Mouse (Mus musculus): ENCODE data around the gene Gm5426.
"Not testable (repeated sequence)": the region's sequence is repeated elsewhere in the genome, so short reads cannot be mapped to it uniquely, and the experiment has no call there.

The Gm5426 gene

DNA sequence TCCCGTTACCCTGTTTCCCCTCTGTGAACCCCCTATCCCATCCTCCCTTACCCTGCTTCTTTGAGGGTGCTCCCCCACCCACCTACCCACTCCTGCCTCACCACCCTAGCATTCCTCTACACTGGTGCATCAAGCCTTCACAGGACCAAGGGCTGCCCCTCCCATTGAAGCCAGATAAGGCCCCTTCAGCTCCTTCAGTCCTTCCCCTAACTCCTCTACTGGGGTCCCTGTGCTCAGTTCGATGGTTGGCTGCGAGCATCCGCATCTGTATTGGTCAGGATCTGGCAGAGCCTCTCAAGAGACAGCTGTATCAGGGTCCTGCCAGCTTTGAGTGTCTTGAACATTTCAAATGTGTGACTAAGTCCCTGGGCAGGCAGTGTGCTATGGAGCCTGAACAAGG, 2.9 kb downstream of the Gm5426 start:
- DNase-seq, result not testable (repeated sequence)

DNA sequence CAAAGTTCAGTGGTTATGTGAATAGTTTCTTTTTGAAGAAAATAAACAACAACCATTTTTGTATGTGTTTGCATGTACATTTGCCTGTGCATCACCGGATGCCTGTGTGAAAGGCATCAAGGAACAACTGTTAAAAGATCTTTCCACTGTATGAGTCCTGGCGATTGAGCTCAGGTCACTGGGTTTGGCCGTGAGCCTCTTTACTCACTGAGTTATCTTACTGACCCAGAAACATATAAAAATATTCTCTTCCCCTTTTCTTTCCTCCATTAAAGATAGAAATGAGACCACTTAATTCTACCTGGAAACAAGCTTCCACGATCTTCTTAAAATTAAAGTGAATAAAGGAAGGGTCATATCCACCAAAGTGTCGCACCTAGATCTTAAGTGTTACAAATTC, 10.2 kb downstream of the Gm5426 start:
- no peak for DNase-seq

DNA sequence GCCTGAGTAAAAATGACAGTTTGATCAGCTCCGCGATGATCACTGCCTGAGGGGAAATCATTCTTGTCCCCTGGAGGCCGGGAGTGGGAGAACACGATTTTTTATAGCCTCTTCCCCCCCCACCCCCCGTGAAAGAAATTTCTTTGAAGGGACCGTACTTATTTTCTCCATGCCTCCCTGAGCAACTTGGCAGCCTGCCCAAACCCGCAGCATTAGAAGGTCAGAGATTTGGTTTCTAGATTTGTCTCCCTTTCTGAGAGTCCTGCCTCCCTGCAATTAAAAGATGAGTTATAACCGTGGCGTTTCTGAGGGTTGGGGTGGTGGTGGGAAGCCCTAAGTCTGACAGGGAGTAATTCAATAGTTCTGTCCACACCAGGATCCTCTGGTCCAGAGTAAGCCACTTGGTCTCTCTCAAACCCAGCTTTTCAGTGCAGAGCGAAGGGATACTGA, 11.9 kb downstream of the Gm5426 start:
- DNase-seq, result no peak

DNA sequence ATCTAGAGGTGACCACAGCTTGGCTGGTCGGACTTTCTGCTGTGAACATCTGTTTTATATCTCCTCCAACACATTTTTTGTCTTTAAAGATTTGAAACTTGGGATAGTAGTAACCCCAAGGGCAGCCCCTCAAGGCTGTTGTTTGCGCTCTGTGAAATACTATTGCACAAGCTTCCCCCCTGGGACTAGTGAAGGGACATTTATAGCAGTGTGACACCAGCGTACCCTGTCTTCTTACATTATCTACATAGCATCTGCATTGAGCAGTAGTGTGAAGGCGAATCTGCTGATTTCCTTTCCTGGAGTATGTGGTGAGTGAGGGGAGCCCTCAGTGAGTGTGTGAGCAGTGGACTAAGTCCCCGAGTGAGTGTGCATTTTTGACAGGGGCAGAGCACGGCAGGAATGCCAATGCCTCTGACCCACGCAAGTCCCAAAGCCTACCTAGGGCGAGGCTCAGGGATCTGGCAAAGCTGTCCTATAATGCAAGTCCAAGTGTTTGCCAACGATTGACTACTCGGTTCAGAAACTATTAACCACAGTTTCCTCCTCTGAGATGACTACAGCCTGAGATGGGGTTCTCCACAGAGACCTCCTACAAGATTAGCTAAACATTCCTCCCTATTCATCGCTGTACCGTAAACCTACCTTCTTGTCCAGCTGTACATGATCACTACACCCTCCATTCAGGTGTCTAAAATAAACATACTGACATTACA, 14.2 kb downstream of the Gm5426 start:
- DNase-seq, result no peak

DNA sequence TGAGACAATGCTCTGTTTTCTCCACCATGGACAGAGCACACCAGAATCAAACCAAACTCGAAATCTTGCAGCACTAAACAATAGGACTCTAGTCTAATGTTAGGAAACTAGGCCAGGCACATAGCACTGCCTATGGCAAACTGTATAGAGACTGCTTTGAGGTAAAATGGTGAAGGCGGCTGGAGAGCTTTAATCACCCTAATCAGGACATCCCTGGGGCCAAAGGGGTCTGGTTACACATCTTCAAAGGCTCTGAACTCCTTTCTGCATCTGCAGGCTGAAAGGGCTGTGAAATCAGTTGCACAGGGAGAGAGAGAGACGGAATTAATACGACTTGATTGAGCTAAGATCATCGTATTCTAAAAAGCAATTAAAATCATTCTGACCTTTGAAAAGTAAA, 16.9 kb downstream of the Gm5426 start:
- no peak for DNase-seq

DNA sequence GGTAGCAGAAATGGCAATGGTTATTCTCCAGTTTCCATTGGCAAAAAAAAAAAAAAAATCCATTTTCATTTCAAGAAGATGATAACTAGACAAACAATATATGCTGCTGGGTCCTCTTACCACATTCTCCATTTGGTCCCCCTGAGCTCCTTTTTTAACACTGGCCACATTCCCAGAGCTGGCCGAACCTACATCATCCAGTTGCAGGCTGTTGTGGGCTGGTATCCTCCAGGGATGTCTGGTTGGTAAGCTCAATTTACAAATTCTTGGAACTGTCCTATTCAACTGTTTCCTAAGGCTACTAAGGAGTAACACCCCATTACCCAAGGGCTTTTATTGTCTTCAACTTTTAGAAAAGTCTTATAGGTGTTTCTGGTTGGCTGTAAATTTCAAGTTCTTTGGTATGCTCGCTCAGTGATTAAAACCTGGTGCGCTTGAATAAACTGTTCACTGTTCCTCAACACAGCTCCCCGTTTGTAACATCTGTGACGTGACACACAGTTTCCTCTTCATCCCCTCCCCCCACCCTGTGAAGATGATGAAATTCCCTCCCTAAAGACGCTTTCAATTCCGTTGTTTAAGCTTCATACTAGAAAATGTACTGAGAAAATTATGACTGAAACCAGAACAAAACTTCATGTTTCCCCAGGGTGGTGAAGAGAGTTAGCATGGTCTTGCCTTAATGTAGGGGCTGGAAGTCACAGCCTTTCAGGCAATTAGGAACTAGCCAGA, 26.7 kb downstream of the Gm5426 start:
- no peak for DNase-seq

DNA sequence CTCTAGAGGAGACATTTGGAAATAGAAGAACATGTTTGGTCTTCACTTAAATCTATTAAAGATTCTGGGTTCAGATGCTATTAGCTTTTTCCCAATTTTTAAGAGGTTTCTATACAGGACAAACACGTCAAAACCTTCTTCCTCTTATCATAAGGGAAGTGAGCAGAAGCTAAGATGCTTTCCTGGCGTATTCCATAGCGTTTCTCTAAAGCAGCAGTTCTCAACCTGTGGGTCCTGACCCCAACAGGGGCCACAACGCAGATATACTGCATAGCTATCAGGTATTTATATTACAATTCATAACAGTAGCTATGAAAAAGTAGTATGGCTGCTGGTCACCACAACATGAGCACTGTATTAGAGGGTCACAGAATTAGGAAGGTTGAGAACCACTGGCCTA, 27.4 kb downstream of the Gm5426 start:
- no peak for DNase-seq

DNA sequence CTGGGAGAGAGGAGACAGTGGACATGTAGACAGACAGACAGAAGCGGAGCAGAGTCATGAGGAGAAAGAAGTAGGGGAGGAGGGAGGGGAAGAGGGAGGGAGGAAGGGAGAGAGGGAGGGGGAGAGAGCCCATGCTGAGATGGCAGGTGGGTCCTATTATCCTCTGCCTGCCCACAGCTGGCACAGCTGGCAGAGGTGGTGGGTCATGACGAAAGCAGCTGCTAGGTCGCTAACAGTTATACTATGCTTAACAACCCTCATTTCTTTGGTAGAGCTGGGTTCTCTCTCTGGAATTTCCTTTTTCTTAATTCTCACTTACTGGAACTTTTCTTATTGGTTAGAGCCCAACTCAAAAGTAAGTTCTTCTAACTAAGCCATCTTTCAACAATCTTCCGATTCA, 28.9 kb downstream of the Gm5426 start:
- no peak for DNase-seq

DNA sequence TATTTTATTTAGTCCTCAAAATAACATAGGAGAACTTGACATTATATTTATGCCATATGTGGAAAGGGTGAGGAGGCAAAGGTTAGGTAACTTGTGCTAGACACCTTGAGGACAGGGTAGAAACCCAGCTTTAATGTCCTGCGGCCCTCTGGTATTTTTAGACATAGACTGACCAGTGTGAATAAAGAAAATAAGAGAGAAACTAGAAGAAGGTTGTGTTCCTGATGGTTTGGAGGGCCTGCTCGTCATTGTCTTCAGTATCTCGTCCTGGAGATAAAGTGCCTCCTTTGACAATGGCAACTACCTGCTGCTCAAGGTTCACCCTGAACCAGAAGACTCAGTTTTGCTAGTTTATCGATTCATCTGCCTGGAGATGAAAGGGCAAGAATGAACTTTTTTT, 32.6 kb downstream of the Gm5426 start:
- no peak for DNase-seq

DNA sequence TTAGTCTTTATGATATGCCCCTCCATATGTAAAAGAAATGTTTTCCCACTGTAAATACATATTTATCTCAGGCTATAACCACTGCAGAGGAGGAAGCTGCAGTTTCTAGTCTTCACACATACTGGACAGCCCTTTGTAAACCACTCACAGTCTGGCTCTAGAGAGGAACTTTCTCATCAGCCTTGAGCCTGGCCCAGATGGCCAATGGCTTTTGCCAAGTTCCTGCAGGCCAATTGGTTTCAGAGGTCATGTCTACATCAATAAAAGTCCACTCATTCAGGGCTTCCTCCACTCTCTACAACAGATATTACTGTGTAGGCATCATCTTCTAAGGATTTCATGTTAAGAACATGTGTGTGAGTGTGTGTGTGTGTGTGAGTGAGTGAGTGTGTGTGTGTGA, 35.1 kb downstream of the Gm5426 start:
- DNase-seq, result peak; percentile 14

DNA sequence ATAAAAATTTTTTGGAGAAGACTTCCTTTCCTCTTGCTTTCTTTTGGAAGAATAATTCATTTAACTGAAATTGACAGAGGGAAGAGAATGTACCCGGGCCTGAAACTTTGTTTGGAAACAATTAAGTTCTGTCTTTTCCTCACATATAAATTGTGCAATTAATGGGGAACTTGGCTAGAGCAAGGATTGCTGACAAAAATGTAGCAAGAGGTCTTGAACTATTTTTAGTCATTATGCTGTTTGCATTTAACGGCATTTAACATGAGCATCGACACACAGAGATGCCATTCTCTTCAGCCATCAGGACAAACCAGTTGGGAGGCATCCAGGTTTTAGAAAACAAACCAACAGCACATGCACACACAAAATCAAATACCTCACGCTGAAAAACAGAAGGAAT, 36.6 kb downstream of the Gm5426 start:
- DNase-seq, result no peak

DNA sequence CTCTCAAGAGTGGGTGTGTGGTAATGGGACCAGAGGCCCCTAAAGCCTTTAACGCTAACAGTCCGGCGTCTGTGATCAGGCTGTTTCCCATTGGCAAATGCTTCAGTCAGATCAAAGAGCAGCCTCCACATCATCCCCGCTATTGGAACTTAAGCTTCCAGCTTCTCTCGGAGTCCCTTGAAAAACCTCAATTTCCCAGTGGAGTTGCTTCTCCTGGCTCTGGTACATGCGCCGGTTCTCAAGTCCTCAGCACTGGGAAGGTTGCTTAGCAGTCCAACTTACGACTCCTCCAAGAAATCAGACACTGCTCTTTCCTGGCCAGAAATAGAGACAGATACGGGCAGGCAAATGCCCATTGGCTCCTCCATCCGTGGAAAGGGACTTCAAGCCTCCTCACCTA, 37.4 kb downstream of the Gm5426 start:
- no peak for DNase-seq

DNA sequence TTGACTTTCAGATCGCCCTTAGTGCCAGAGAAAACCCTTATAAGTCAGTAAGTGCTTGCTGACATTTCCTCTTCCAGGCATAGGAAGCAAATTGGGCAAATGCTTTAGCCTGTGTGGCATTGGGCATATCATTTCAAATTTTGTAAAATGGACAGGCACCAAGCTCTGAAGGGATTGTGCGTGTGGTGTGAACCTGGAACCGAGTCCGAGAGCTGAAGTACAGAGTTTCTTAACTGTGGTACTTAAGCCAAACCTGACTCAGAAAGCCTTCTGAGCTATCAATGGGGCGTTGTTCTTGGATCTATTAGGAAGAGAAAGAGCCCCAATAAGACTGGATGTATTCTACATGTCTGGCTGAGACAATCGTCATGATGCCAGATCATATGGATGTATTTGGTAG, 40.5 kb downstream of the Gm5426 start:
- DNase-seq, result no peak

DNA sequence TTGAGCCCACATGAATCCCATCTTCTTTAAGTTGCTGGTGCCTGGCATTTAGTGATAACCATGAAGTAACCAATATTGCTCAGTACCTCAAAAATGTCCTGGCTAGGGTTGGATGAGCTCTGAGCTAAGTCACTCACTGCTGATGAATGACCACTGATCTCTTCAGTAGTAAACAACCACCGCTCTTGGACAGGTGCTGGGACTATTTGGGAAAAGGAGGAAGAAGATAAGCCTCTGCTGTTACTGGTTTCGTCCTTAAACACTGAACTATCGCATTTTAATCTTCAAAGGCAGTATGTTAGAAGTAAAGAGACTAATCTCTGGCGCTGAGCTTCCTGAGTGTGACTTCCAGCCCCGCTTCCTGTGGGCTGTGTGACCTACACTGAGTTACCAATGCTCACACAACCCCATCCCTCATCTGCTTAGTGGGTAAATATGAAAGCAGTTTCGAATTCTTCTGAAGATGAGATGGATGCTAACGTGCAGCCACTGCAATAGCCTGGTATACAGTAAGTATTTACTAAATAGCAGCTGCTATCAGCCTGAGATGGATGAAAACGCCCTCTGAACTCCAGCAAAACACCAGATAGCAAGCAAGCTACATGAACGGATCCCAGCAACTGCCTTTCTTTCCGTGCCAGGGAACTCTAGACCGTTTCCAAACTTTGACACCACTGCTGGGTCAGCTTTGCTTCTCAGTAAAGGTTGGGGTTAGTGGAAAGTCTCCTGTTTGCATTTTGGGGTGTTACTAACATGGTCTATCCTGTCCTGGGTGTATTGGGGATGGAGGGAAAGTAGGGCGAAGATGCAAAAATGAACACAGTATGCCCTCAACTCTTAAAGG, 44.4 kb downstream of the Gm5426 start:
- no peak for DNase-seq

DNA sequence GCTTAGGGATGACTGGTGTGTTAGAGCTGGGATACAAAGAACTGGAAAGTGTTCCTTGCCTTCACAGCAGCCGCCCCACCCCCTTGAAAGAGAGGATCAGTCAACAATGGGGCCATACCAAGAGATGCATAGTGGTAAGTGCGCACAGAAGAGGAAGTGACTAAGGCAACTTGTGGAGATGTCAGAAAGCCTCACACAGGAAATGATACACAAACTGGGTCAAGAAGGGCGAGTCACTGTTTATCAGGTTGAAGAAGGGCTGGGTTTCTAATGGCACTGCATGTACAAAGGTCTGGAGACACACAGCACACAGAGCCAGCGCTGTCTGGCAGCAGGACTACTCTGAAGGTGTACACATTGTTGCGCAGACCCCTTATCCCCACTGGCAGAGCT, 45.0 kb downstream of the Gm5426 start:
- no peak for DNase-seq

DNA sequence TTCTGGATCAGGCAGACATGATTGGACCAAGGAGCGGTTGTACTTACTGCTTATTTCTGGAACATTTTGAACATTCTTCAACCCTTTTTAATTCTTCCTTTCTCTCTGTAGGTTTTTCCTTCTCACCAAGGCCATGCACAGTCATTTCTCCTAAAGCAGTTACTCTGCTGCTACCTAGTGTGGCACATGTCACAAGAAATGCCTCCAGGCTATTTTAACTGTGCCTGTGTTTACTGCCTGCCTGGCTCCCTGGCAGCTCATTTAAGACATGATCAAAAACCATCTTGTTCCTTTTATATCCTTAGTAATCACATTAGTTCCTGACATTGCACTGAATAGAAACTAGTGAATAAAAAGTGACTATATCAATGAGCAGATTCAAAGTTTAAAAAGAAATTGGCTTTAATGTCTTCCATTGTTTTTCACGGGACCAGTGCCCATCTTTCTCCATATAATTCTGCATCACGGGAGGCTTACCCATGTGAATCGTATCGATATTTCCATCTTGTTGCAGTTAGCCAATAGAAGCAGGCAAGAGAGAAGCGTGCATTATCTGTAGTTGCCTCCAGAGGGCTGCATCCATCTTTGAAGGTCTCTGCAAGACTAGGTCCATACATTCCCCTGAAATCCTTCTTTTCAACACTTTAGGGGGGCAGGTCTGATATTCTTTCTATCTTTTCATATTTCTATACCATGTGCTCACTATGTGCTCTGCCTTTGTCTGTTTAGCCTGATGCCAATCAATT, 45.7 kb downstream of the Gm5426 start:
- no peak for DNase-seq

DNA sequence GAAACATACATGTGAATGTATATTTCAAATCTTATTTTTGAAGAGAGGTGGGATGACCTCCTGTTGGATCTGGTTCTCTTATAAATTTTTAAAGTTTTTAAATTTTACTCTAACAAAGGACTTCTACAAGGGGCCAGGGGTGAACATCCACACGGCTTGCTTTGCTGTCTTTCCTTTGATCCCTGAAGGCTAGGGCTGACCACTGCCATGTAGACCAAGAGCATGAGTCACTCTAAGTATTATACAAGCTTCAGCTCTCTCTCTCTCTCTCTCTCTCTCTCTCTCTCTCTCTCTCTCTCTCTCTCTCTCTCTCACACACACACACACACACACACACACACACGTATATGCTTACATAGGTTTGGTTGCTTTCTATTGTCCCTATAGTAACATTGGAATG, 48.6 kb downstream of the Gm5426 start:
- no peak for DNase-seq

DNA sequence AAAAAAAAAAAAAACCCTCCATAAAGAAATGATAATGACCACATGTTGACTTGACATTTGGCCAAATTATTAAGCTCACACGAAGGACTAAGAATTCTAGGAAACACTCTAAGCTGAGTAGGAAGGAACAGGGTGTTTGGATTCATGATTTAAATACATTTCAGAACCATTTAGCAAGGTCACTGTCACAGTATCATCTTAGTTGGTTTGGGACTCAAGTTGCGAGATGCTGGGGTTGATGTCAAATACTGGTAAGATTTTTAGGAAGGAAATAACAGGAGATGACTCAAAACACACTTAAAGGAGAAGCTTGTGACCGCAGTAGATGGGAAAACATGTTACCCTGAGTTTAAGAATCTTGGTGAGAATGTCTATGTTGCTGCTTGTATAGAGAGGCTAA, 49.2 kb downstream of the Gm5426 start:
- DNase-seq, result no peak

Measured in cerebellum, adult 11-12 months (tissue).